Mouse (Mus musculus): Measurements from ENCODE around the gene March5. TPM values are rescaled to one million over a fixed set of nuclear protein-coding genes. Genes with fewer than 3 reads are reported as not detected.

March5 gene
- total RNA-seq, 2 experiments from 2014 or later = 82.6 to 96.0 TPM

- Histone ChIP-seq H3K4me3 (no peak overlapping the region), H3K27ac (no peak overlapping the region)
- no peak for DNase-seq (ENCODE audit: extremely low spot score in 1 of 2, low spot score in 2 of 2)
- intact Hi-C loops (cut with DNase I) = no loop called here
- no peak for TF ChIP-seq CTCF (IDR thresholded peaks at IDR 0.05)
These were observed 31.8 kb downstream of the March5 start for GRCm38 (mm10) chr19:37239096-37239495.

GRCm38 (mm10) chr19:37241201-37241600 is 33.9 kb downstream of the March5 start:
- Histone ChIP-seq H3K27ac (no peak overlapping the region), H3K4me3 (no peak overlapping the region)
- no peak for DNase-seq (ENCODE audit: extremely low spot score in 1 of 2, low spot score in 2 of 2)
- intact Hi-C loops (cut with DNase I) = no loop called here
- TF ChIP-seq CTCF (IDR thresholded peaks at IDR 0.05) = peak; percentile 25

- intact Hi-C loops (cut with DNase I) = no loop called here
- no peak overlapping the region for H3K4me3 ChIP-seq
- H3K27ac ChIP-seq = no peak overlapping the region
- no peak for TF ChIP-seq CTCF (IDR thresholded peaks at IDR 0.05)
- DNase-seq (ENCODE audit: extremely low spot score in 1 of 2, low spot score in 2 of 2) = no peak
These were observed 35.4 kb downstream of the March5 start for GRCm38 (mm10) chr19:37242707-37243106.

GRCm38 (mm10) chr19:37246859-37247258 is 39.5 kb downstream of the March5 start:
- DNase-seq (ENCODE audit: extremely low spot score in 1 of 2, low spot score in 2 of 2) = no peak
- Histone ChIP-seq H3K4me3 (no peak overlapping the region), H3K27ac (no peak overlapping the region)
- intact Hi-C loops (cut with DNase I) = no loop called here
- TF ChIP-seq CTCF (IDR thresholded peaks at IDR 0.05) = no peak

GRCm38 (mm10) chr19:37248199-37248598 is 40.9 kb downstream of the March5 start:
- no peak for DNase-seq (ENCODE audit: extremely low spot score in 1 of 2, low spot score in 2 of 2)
- intact Hi-C loops (cut with DNase I) = no loop called here
- no peak overlapping the region for H3K4me3 ChIP-seq
- no peak overlapping the region for H3K27ac ChIP-seq
- no peak for TF ChIP-seq CTCF (IDR thresholded peaks at IDR 0.05)

GRCm38 (mm10) chr19:37252104-37252503 is 44.8 kb downstream of the March5 start:
- TF ChIP-seq CTCF (IDR thresholded peaks at IDR 0.05) = no peak
- Histone ChIP-seq H3K27ac (no peak overlapping the region), H3K4me3 (no peak overlapping the region)
- intact Hi-C loops (cut with DNase I) = no loop called here
- no peak for DNase-seq (ENCODE audit: extremely low spot score in 1 of 2, low spot score in 2 of 2)

GRCm38 (mm10) chr19:37255321-37255720 is 48.0 kb downstream of the March5 start:
- Histone ChIP-seq H3K27ac (peak overlapping the region; percentile 75), H3K4me3 (no peak overlapping the region)
- TF ChIP-seq CTCF (IDR thresholded peaks at IDR 0.05) = no peak
- intact Hi-C loops (cut with DNase I) = loop anchor here (1.0 kb wide), 1 partner anchor 28 kb away; no protein-coding TSS in a partner anchor
- peak; percentile 48 to 59 for DNase-seq (ENCODE audit: extremely low spot score in 1 of 2, low spot score in 2 of 2)

GRCm38 (mm10) chr19:37262389-37262788 is 55.0 kb downstream of the March5 start:
- TF ChIP-seq CTCF (IDR thresholded peaks at IDR 0.05) = no peak
- Histone ChIP-seq H3K4me3 (no peak overlapping the region), H3K27ac (no peak overlapping the region)
- no peak for DNase-seq (ENCODE audit: extremely low spot score in 1 of 2, low spot score in 2 of 2)
- intact Hi-C loops (cut with DNase I) = loop anchor here (10.0 kb wide), 1 partner anchor 338 kb away; the partner anchor contains the start of gene Btaf1

- no peak for DNase-seq (ENCODE audit: extremely low spot score in 1 of 2, low spot score in 2 of 2)
- H3K4me3 ChIP-seq = no peak overlapping the region
- TF ChIP-seq CTCF (IDR thresholded peaks at IDR 0.05) = no peak
- intact Hi-C loops (cut with DNase I) = loop anchor here (10.0 kb wide), 1 partner anchor 339 kb away; the partner anchor contains the start of gene Btaf1
- H3K27ac ChIP-seq = no peak overlapping the region
These were observed 56.2 kb downstream of the March5 start for GRCm38 (mm10) chr19:37263566-37263942.

GRCm38 (mm10) chr19:37263943-37264897 is 56.9 kb downstream of the March5 start:
- DNase-seq (ENCODE audit: extremely low spot score in 1 of 2, low spot score in 2 of 2) = no peak
- H3K27ac ChIP-seq = peak overlapping the region; percentile 38
- intact Hi-C loops (cut with DNase I) = loop anchor here (2.0 to 10.0 kb wide), 3 partner anchors 49 to 339 kb away; partner anchors contain the start of gene Btaf1
- TF ChIP-seq CTCF (IDR thresholded peaks at IDR 0.05) = no peak
- H3K4me3 ChIP-seq = no peak overlapping the region

GRCm38 (mm10) chr19:37265333-37266103 is 58.2 kb downstream of the March5 start:
- peak overlapping the region; percentile 91 for H3K27ac ChIP-seq
- H3K4me3 ChIP-seq = no peak overlapping the region
- peak; percentile 96 for TF ChIP-seq CTCF (IDR thresholded peaks at IDR 0.05)
- DNase-seq (ENCODE audit: extremely low spot score in 1 of 2, low spot score in 2 of 2) = peak; percentile 89 to 94
- intact Hi-C loops (cut with DNase I) = loop anchor here (2.0 to 10.0 kb wide), 4 partner anchors 51 to 448 kb away; partner anchors contain the start of gene Btaf1

GRCm38 (mm10) chr19:37269106-37269505 is 61.8 kb downstream of the March5 start:
- intact Hi-C loops (cut with DNase I) = loop anchor here (5.0 to 10.0 kb wide), 2 partner anchors 344 to 452 kb away; partner anchors contain the start of gene Btaf1
- TF ChIP-seq CTCF (IDR thresholded peaks at IDR 0.05) = no peak
- H3K27ac ChIP-seq = no peak overlapping the region
- DNase-seq (ENCODE audit: extremely low spot score in 1 of 2, low spot score in 2 of 2) = no peak
- no peak overlapping the region for H3K4me3 ChIP-seq

Other genes with a start within 250 kb of the March5 start
- gene Cpeb3, start 1.1 kb downstream of the March5 start, total RNA-seq (2021) = 10 to 100 TPM; 87.0 to 96.0 TPM
- 10 to 100 TPM; 37.8 to 57.2 TPM for gene Ide, start 130.3 kb downstream of the March5 start, total RNA-seq (2021)
- gene Kif11, start 168.9 kb downstream of the March5 start, total RNA-seq (2021) = under 1 TPM; 0.63 to 0.79 TPM
- 1 to 10 TPM; 1.2 to 1.7 TPM for gene Hhex, start 227.3 kb downstream of the March5 start, total RNA-seq (2021)